Mouse (Mus musculus) forebrain, embryonic 11.5 days (tissue): ENCODE results near the gene Gyg. TPM values are rescaled to one million over a fixed set of nuclear protein-coding genes. Genes with fewer than 3 reads are reported as not detected.
A peak's percentile ranks its signal among the peaks of the same experiment; 100 is the strongest.
"Not testable (repeated sequence)": the region's sequence is repeated elsewhere in the genome, so short reads cannot be mapped to it uniquely, and the experiment has no call there.

ENCODE experiments used
- ATAC-seq: fragments of 200-750 bp; cut with Nextera tagmentation; replicated peaks from 2 replicates; pipeline ENCODE4 v1.8.0; 2017; ENCODE audit warnings: moderate TSS enrichment; ENCODE audit not compliant: low FRiP score
- DNase-seq: peaks from one replicate; pipeline ENCODE4 v3.0.0-alpha.2; 2017; ENCODE audit warnings: low spot score
- H3K27ac ChIP-seq: fragments of 300-500 bp; sonication (generic); 2 replicates; pipeline ENCODE4 v1.5.1; 2014; ENCODE audit warnings: low read depth, low read length
- H3K27me3 ChIP-seq: fragments of 300-500 bp; sonication (generic); 2 replicates; pipeline ENCODE4 v1.6.1; 2014; ENCODE audit warnings: mild to moderate bottlenecking, low read length, mixed read lengths; ENCODE audit not compliant: control insufficient read depth, insufficient read depth
- H3K36me3 ChIP-seq: fragments of 300-500 bp; sonication (generic); 2 replicates; pipeline ENCODE4 v1.6.1; 2014; ENCODE audit warnings: mild to moderate bottlenecking, low read length, moderate library complexity, mixed read lengths; ENCODE audit not compliant: control insufficient read depth, insufficient read depth
- H3K4me1 ChIP-seq: fragments of 300-500 bp; sonication (generic); replicated peaks from 2 replicates; pipeline ENCODE4 v1.6.1; 2014; ENCODE audit warnings: low read length, mixed read lengths; ENCODE audit not compliant: control insufficient read depth, insufficient read depth
- H3K4me2 ChIP-seq: fragments of 300-500 bp; sonication (generic); 2 replicates; pipeline ENCODE4 v1.6.1; 2014; ENCODE audit warnings: low read depth, mild to moderate bottlenecking, low read length, moderate library complexity, mixed read lengths; ENCODE audit not compliant: severe bottlenecking
- H3K4me3 ChIP-seq: fragments of 300-500 bp; sonication (generic); 2 replicates; pipeline ENCODE4 v1.5.1; 2014; ENCODE audit warnings: low read depth, low read length
- H3K9ac ChIP-seq: fragments of 300-500 bp; sonication (generic); 2 replicates; pipeline ENCODE4 v1.6.1; 2014; ENCODE audit warnings: low read length
- H3K9me3 ChIP-seq: fragments of 300-500 bp; sonication (generic); 2 replicates; pipeline ENCODE4 v1.6.1; 2016; ENCODE audit warnings: low read length, mixed read lengths; ENCODE audit not compliant: control insufficient read depth
- WGBS: fragments of 180-500 bp; shearing (Covaris S2); extraction: QIAGEN DNeasy Blood & Tissue Kit; methylation state at CpG from one replicate; pipeline ENCODE4 v1.1.7; 2014; 5-methylcytosine and 5-hydroxymethylcytosine counted together
- polyA plus RNA-seq: library from polyadenylated mRNA; unstranded; fragments of >200 nt; fragmentation: Nextera tagmentation; extraction: Ambion mirVana; gene quantifications from 2 replicates; pipeline ENCODE4 v1.2.1, GENCODE M21; 2014

Gene Gyg
- polyA plus RNA-seq, 1 experiment from 2014 or later, result 37.6 TPM

- H3K9ac ChIP-seq, result no peak overlapping the region
- no peaks in the 10 kb centered on the region; the same call in 1 of the 2 replicates for H3K36me3 ChIP-seq
- no peak overlapping the region for H3K27ac ChIP-seq
- no peaks in the 10 kb centered on the region for H3K9me3 ChIP-seq
- H3K4me1 ChIP-seq, result no peaks in the 10 kb centered on the region
- 61% methylated on average over 2 of the region's 2 CpGs for WGBS
- no peak for ATAC-seq
- no peak overlapping the region for H3K4me3 ChIP-seq
- DNase-seq, result no peak
- H3K27me3 ChIP-seq, result no peaks in the 10 kb centered on the region
- no peak overlapping the region for H3K4me2 ChIP-seq
These were observed 28.0 kb downstream of the Gyg start for GRCm38 (mm10) chr3:20127047-20127595.

DNA sequence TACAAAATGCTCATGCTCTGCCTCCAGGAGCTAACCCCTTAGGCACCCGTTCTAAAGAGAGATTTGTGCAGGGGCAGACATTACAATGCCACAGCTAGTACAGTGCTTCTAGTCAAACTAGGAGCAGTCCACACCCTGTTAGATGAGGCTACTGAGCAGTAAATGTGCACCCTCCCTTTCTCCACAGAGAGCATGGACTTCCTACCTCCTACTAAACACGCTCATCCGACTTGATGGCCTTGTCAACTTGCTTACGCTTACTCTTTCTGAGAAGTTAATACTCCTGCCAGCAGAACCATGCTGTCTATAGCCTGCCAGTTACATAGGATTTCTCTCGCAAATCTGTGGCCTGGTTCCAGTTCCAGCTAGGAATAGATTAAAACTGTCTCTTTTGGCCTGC is 29.5 kb downstream of the Gyg start:
- WGBS, result 97% methylated on average over 5 of the region's 5 CpGs
- no peak for ATAC-seq

GRCm38 (mm10) chr3:20121582-20121981 is 33.5 kb downstream of the Gyg start:
- WGBS, result 93% methylated on average over 5 of the region's 5 CpGs
- DNase-seq, result not testable (repeated sequence)

More for the DNA sequence above, 29.5 kb downstream of the Gyg start:
- H3K27ac ChIP-seq, result no peak overlapping the region
- no peaks in the 10 kb centered on the region; the same call in 1 of the 2 replicates for H3K36me3 ChIP-seq
- no peaks in the 10 kb centered on the region for H3K9me3 ChIP-seq
- no peak overlapping the region for H3K9ac ChIP-seq
- H3K4me2 ChIP-seq, result no peak overlapping the region
- H3K4me1 ChIP-seq, result no peaks in the 10 kb centered on the region
- DNase-seq, result no peak
- H3K27me3 ChIP-seq, result no peaks in the 10 kb centered on the region
- no peak overlapping the region for H3K4me3 ChIP-seq

GRCm38 (mm10) chr3:20119686-20120244 is 35.4 kb downstream of the Gyg start:
- H3K4me3 ChIP-seq, result no peak overlapping the region
- WGBS, result 64% methylated on average over 4 of the region's 4 CpGs
- no peak overlapping the region for H3K9ac ChIP-seq
- DNase-seq, result no peak
- no peaks in the 10 kb centered on the region for H3K36me3 ChIP-seq
- H3K4me1 ChIP-seq, result no peaks in the 10 kb centered on the region
- no peak for ATAC-seq
- no peaks in the 10 kb centered on the region for H3K27me3 ChIP-seq
- H3K4me2 ChIP-seq, result no peak overlapping the region
- H3K9me3 ChIP-seq, result no peaks in the 10 kb centered on the region
- H3K27ac ChIP-seq, result no peak overlapping the region

More at GRCm38 (mm10) chr3:20121582-20121981, 33.5 kb downstream of the Gyg start:
- H3K4me3 ChIP-seq, H3K4me2 ChIP-seq, H3K36me3 ChIP-seq, H3K27ac ChIP-seq, ATAC-seq, H3K9ac ChIP-seq, H3K4me1 ChIP-seq, H3K9me3 ChIP-seq, H3K27me3 ChIP-seq: not testable (repeated sequence)

- ATAC-seq, result no peak
- H3K4me2 ChIP-seq, result no peak overlapping the region
These were observed 36.0 kb downstream of the Gyg start for GRCm38 (mm10) chr3:20119044-20119591.

GRCm38 (mm10) chr3:20111913-20112312 is 43.2 kb downstream of the Gyg start:
- WGBS, result 85% methylated on average over 2 of the region's 2 CpGs
- ATAC-seq, result no peak
- Histone ChIP-seq H3K27me3 (no peaks in the 10 kb centered on the region), H3K36me3 (no peaks in the 10 kb centered on the region; the same call in 1 of the 2 replicates), H3K4me1 (no peaks in the 10 kb centered on the region), H3K9me3 (no peaks in the 10 kb centered on the region), H3K4me3 (no peak overlapping the region), H3K4me2 (no peak overlapping the region), H3K9ac (no peak overlapping the region), H3K27ac (no peak overlapping the region)
- no peak for DNase-seq

More at GRCm38 (mm10) chr3:20119044-20119591, 36.0 kb downstream of the Gyg start:
- Histone ChIP-seq H3K27me3 (no peaks in the 10 kb centered on the region), H3K9me3 (no peaks in the 10 kb centered on the region), H3K9ac (no peak overlapping the region), H3K27ac (no peak overlapping the region), H3K4me1 (no peaks in the 10 kb centered on the region), H3K36me3 (no peaks in the 10 kb centered on the region), H3K4me3 (no peak overlapping the region)
- 88% methylated on average over 19 of the region's 19 CpGs for WGBS
- DNase-seq, result peak; percentile 53

- 82% methylated on average over 5 of the region's 5 CpGs for WGBS
- ATAC-seq (no peak), DNase-seq (no peak)
- Histone ChIP-seq H3K9ac (no peak overlapping the region), H3K9me3 (no peaks in the 10 kb centered on the region), H3K4me2 (no peak overlapping the region), H3K4me1 (no peaks in the 10 kb centered on the region), H3K27ac (no peak overlapping the region), H3K4me3 (no peak overlapping the region), H3K36me3 (no peaks in the 10 kb centered on the region; the same call in 1 of the 2 replicates), H3K27me3 (no peaks in the 10 kb centered on the region)
These were observed 46.2 kb downstream of the Gyg start for GRCm38 (mm10) chr3:20108881-20109280.

DNA sequence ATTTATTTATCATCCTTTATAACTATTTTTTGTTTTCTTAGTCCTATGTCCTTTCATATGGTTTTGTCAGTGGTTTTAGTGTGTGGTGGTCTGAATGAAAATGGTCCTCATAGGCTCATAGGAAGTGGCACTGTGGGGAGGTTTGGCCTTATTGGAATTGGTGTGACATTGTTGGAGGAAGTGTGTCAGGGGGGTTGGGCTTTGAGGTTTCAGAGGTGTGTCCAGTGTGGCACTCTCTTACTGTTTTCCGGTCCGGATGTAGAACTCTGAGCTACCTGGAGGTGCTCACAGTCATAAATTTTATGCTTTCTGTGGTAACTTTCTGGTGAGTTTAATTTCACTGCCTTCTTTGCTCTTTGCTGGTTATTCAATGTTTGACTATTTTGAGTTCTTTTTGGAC is 50.3 kb downstream of the Gyg start:
- no peak overlapping the region for H3K4me2 ChIP-seq
- no peak overlapping the region for H3K9ac ChIP-seq
- no peak overlapping the region for H3K27ac ChIP-seq
- no peak for ATAC-seq
- 100% methylated on average over 2 of the region's 2 CpGs for WGBS
- no peaks in the 10 kb centered on the region for H3K9me3 ChIP-seq
- no peak for DNase-seq
- no peaks in the 10 kb centered on the region for H3K36me3 ChIP-seq
- no peaks in the 10 kb centered on the region for H3K4me1 ChIP-seq
- H3K27me3 ChIP-seq, result no peaks in the 10 kb centered on the region
- H3K4me3 ChIP-seq, result no peak overlapping the region

DNA sequence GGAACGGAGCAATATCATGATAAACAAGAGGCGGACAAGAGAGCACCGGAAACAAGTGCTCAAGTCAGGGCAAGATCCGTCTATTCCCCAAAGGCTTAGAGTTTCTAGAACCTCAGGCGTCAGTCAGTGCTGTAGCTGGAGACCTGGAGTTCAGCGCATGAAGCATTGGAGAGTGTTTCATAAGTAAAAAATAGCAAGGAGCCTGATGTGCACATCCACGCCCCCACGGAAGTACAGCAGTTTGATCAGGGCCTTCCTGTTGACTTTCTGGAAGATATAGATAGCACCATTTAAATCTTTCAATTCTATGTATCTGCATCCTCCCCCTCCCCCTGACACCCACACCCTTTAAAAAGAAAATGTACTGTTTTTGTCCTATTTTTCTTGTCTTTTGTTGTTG is 50.8 kb downstream of the Gyg start:
- Histone ChIP-seq H3K9ac (no peak overlapping the region), H3K36me3 (no peaks in the 10 kb centered on the region), H3K27ac (no peak overlapping the region), H3K4me2 (no peak overlapping the region), H3K9me3 (no peaks in the 10 kb centered on the region), H3K4me1 (no peaks in the 10 kb centered on the region), H3K27me3 (no peaks in the 10 kb centered on the region), H3K4me3 (no peak overlapping the region)
- 95% methylated on average over 8 of the region's 8 CpGs for WGBS
- no peak for DNase-seq
- ATAC-seq, result no peak
